Mouse (Mus musculus): ENCODE data around the gene Iqcf3.
"Not testable (repeated sequence)": the region's sequence is repeated elsewhere in the genome, so short reads cannot be mapped to it uniquely, and the experiment has no call there.

Gene Iqcf3

GRCm38 (mm10) chr9:106509356-106509755 lies 52.1 kb downstream of the Iqcf3 start:
- DNase-seq (ENCODE audit: low spot score): no peak

GRCm38 (mm10) chr9:106504246-106504645 lies 57.2 kb downstream of the Iqcf3 start:
- DNase-seq (ENCODE audit: low spot score): no peak

- no peak for DNase-seq (ENCODE audit: low spot score)
Measured at GRCm38 (mm10) chr9:106501846-106502245, 59.6 kb downstream of the Iqcf3 start.

GRCm38 (mm10) chr9:106499667-106500066 lies 61.8 kb downstream of the Iqcf3 start, which contains the start of gene Iqcf1:
Gene Iqcf1 (plus strand): TSS chr9:106499967.
- DNase-seq (ENCODE audit: low spot score): no peak

GRCm38 (mm10) chr9:106487602-106488001 lies 73.8 kb downstream of the Iqcf3 start:
- not testable (repeated sequence) for DNase-seq (ENCODE audit: low spot score)

GRCm38 (mm10) chr9:106485076-106485475 lies 76.4 kb downstream of the Iqcf3 start:
- no peak for DNase-seq (ENCODE audit: low spot score)

- DNase-seq (ENCODE audit: low spot score): no peak
Measured at GRCm38 (mm10) chr9:106483606-106484005, 77.8 kb downstream of the Iqcf3 start.

- DNase-seq (ENCODE audit: low spot score): no peak
Measured at GRCm38 (mm10) chr9:106483136-106483535, 78.3 kb downstream of the Iqcf3 start.

GRCm38 (mm10) chr9:106482578-106483115 lies 78.8 kb downstream of the Iqcf3 start:
- no peak for DNase-seq (ENCODE audit: low spot score)

- DNase-seq (ENCODE audit: low spot score): no peak
Measured at GRCm38 (mm10) chr9:106481676-106482075, 79.8 kb downstream of the Iqcf3 start.

- DNase-seq (ENCODE audit: low spot score): no peak
Measured at GRCm38 (mm10) chr9:106481075-106481474, 80.4 kb downstream of the Iqcf3 start.

GRCm38 (mm10) chr9:106480541-106480940 lies 80.9 kb downstream of the Iqcf3 start:
- DNase-seq (ENCODE audit: low spot score): no peak

- DNase-seq (ENCODE audit: low spot score): no peak
Measured at GRCm38 (mm10) chr9:106478101-106478500, 83.3 kb downstream of the Iqcf3 start.

GRCm38 (mm10) chr9:106477649-106478048 lies 83.8 kb downstream of the Iqcf3 start:
- DNase-seq (ENCODE audit: low spot score): no peak

GRCm38 (mm10) chr9:106476924-106477484 lies 84.4 kb downstream of the Iqcf3 start, which contains the start of gene Parp3:
Gene Parp3 (minus strand): TSS chr9:106476949.
- DNase-seq (ENCODE audit: low spot score): peak; percentile 99

GRCm38 (mm10) chr9:106476002-106476923 lies 85.2 kb downstream of the Iqcf3 start:
- peak; percentile 73 for DNase-seq (ENCODE audit: low spot score)

- DNase-seq (ENCODE audit: low spot score): no peak
Measured at GRCm38 (mm10) chr9:106475663-106476001, 85.8 kb downstream of the Iqcf3 start, which contains the start of gene Rrp9. Gene Rrp9 (plus strand): TSS chr9:106475963.

GRCm38 (mm10) chr9:106475046-106475445 lies 86.4 kb downstream of the Iqcf3 start:
- peak; percentile 75 for DNase-seq (ENCODE audit: low spot score)

- DNase-seq (ENCODE audit: low spot score): peak; percentile 76
Measured at GRCm38 (mm10) chr9:106474456-106474855, 87.0 kb downstream of the Iqcf3 start.

- DNase-seq (ENCODE audit: low spot score): no peak
Measured at GRCm38 (mm10) chr9:106473753-106474105, 87.7 kb downstream of the Iqcf3 start.

GRCm38 (mm10) chr9:106473081-106473752 lies 88.2 kb downstream of the Iqcf3 start:
- DNase-seq (ENCODE audit: low spot score): no peak

GRCm38 (mm10) chr9:106472321-106472720 lies 89.1 kb downstream of the Iqcf3 start:
- DNase-seq (ENCODE audit: low spot score): no peak
